Mouse (Mus musculus) lung, postnatal 0 days (tissue): ENCODE results near the gene Card10. TPM values are rescaled to one million over a fixed set of nuclear protein-coding genes. Genes with fewer than 3 reads are reported as not detected.
A peak's percentile ranks its signal among the peaks of the same experiment; 100 is the strongest.

Source experiments
- ATAC-seq: fragments of 200-750 bp; cut with Nextera tagmentation; 2 replicates; pipeline ENCODE4 v1.8.0; 2017; ENCODE audit warnings: moderate library complexity
- DNase-seq: peaks from one replicate; pipeline ENCODE4 v3.0.0-alpha.2; 2016; ENCODE audit warnings: low spot score
- H3K27ac ChIP-seq: fragments of 300-500 bp; sonication (generic); 2 replicates; pipeline ENCODE4 v1.5.1; 2014; ENCODE audit warnings: antibody characterized with exemption, mild to moderate bottlenecking, low read length, mixed read lengths
- H3K27me3 ChIP-seq: fragments of 300-500 bp; sonication (generic); replicated peaks from 2 replicates; pipeline ENCODE4 v1.6.1; 2014; ENCODE audit warnings: low read length, mixed read lengths; ENCODE audit not compliant: insufficient read depth
- H3K36me3 ChIP-seq: fragments of 300-500 bp; sonication (generic); 2 replicates; pipeline ENCODE4 v1.6.1; 2014; ENCODE audit warnings: low read length, mixed read lengths; ENCODE audit not compliant: insufficient read depth
- H3K4me1 ChIP-seq: fragments of 300-500 bp; sonication (generic); 2 replicates; pipeline ENCODE4 v1.6.1; 2014; ENCODE audit warnings: antibody characterized with exemption, low read depth, low read length, mixed read lengths; ENCODE audit not compliant: insufficient read depth
- H3K4me2 ChIP-seq: fragments of 300-500 bp; sonication (generic); replicated peaks from 2 replicates; pipeline ENCODE4 v1.6.1; 2014; ENCODE audit warnings: low read depth, mild to moderate bottlenecking, low read length, moderate library complexity, mixed read lengths
- H3K4me3 ChIP-seq: fragments of 300-500 bp; sonication (generic); 2 replicates; pipeline ENCODE4 v1.5.1; 2014; ENCODE audit warnings: low read depth, low read length
- H3K9ac ChIP-seq: fragments of 300-500 bp; sonication (generic); replicated peaks from 2 replicates; pipeline ENCODE4 v1.6.1; 2014; ENCODE audit warnings: low read depth, mild to moderate bottlenecking
- H3K9me3 ChIP-seq: fragments of 300-500 bp; sonication (generic); 2 replicates; pipeline ENCODE4 v1.6.1; 2016; ENCODE audit warnings: low read length, mixed read lengths
- CTCF ChIP-seq: IDR thresholded peaks from 2 replicates; pipeline ENCODE4 v1.5.1; 2016; ENCODE audit warnings: antibody characterized with exemption, mild to moderate bottlenecking
- EP300 ChIP-seq: IDR thresholded peaks from 2 replicates; pipeline ENCODE4 v1.6.1; 2016; ENCODE audit warnings: antibody characterized with exemption, mild to moderate bottlenecking, control low read depth
- WGBS: fragments of 180-500 bp; shearing (Covaris S2); extraction: QIAGEN DNeasy Blood & Tissue Kit; methylation state at CpG from one replicate; pipeline ENCODE4 v1.1.7; 2014; 5-methylcytosine and 5-hydroxymethylcytosine counted together
- polyA plus RNA-seq: library from polyadenylated mRNA; unstranded; fragments of >200 nt; fragmentation: Nextera tagmentation; extraction: Ambion mirVana; gene quantifications from 2 replicates; pipeline ENCODE4 v1.2.1, GENCODE M21; 2015

The Card10 gene
- polyA plus RNA-seq, 1 experiment from 2014 or later = 7.5 TPM

DNA sequence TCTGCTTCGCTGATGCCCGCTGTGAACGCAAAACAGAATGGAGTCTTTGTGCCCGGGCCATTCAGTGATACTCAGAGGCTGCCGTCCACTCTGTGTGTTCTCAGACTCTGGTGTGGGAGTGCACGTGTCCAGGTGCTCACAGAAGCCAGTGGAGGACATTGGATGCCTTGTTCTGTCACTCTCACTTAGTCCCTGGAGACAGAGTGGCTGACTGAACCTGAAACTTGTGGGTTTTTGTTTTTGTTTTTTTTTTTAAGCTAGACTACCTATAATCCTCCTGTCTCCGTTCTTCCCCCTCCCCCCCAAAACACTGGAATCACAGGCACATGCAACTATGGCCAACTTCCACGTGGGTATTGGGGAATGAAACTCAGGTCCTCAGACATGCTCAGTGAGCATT lies 43.5 kb upstream of the Card10 start:
- peaks cover 35% of the 10 kb centered on the region for H3K4me1 ChIP-seq
- no peak for ATAC-seq
- peaks cover 24% of the 10 kb centered on the region; the same call in 1 of the 2 replicates for H3K36me3 ChIP-seq
- H3K9ac ChIP-seq = no peak overlapping the region
- peak overlapping the region; percentile 97 for H3K27ac ChIP-seq
- H3K4me2 ChIP-seq = peak overlapping the region; percentile 78
- no peak for DNase-seq
- H3K9me3 ChIP-seq = no peaks in the 10 kb centered on the region
- peak overlapping the region; percentile 76; the same call in 1 of the 2 replicates for H3K4me3 ChIP-seq
- H3K27me3 ChIP-seq = no peaks in the 10 kb centered on the region
- TF ChIP-seq EP300 (no peak), CTCF (no peak)
- WGBS = 59% methylated on average over 8 of the region's 8 CpGs

DNA sequence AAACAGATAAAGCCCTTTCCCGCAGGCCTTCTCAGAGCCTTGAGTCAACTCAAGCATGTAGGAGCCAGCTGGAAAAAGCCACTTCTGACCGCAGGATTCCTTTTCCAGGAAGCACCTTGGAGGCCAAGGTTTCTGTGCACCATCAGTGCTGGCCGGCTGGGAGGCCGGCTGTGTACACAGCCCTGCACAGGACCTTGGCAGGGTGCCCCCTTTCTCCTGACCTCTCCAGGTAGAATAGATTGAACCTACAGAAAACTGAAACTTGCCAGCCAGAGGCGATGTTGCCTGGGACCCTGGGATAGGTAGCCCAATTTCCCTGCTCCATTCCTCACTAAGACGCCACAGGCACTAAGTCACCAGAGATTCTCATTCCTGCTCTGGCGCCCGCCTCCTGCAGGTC lies 43.0 kb upstream of the Card10 start:
- Histone ChIP-seq H3K9ac (peak overlapping the region; percentile 44), H3K27me3 (no peaks in the 10 kb centered on the region), H3K27ac (peak overlapping the region; percentile 97), H3K4me1 (peaks cover 35% of the 10 kb centered on the region), H3K4me2 (peak overlapping the region; percentile 78), H3K9me3 (no peaks in the 10 kb centered on the region), H3K36me3 (peaks cover 24% of the 10 kb centered on the region; the same call in 1 of the 2 replicates), H3K4me3 (peak overlapping the region; percentile 76)
- ATAC-seq = no peak
- no peak; the same call in 1 of the 2 replicates for TF ChIP-seq EP300
- TF ChIP-seq CTCF = peak; percentile 6; the same call in 1 of the 2 replicates
- DNase-seq = peak; percentile 67
- WGBS = 39% methylated on average over 8 of the region's 8 CpGs

DNA sequence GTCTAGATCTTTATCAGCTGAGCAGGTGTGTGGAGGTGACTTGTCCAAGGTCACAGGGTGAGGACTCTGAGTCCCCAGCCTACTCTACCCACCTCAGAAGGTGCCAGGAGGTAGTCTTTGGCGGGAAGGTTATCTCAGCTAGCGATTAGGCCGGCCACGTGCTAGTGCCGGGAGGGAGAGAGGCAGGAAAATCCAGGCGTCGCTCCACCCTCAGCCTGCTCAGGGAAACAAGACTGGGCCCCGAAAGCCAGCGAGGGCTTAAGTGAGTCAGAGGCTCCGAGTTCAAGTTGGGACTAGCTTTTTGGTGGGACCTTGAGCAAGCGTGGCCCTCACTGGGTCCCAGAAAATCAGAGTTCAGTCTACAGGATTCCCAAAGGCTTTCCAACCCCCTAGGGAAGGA lies 42.5 kb upstream of the Card10 start:
- H3K27ac ChIP-seq = peak overlapping the region; percentile 97
- no peaks in the 10 kb centered on the region for H3K9me3 ChIP-seq
- peaks cover 38% of the 10 kb centered on the region for H3K4me1 ChIP-seq
- peak overlapping the region; percentile 78 for H3K4me2 ChIP-seq
- no peaks in the 10 kb centered on the region for H3K27me3 ChIP-seq
- H3K4me3 ChIP-seq = peak overlapping the region; percentile 76
- DNase-seq (peak; percentile 43), ATAC-seq (no peak)
- no peak for TF ChIP-seq EP300
- TF ChIP-seq CTCF = no peak
- 27% methylated on average over 11 of the region's 11 CpGs for WGBS
- peaks cover 24% of the 10 kb centered on the region; the same call in 1 of the 2 replicates for H3K36me3 ChIP-seq
- H3K9ac ChIP-seq = peak overlapping the region; percentile 44

DNA sequence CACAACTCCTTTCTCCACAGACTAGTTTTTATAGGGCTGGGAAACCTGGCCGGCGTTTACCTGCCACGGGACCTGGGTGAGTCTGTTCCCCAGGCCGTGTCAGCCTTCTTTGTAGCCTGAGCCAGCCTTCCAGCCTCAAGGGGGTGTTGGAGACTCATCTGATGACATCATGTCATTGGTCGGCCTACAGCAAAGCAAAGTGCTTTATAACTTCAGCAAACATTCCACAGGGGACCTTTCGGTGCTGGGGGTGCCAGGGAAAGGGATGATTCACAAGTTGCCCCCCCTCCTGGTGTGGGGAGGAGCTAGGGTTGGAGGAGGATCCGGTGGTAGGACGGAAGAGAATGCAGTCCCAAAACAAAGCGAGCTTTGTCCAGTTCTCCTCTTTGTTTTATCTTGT lies 41.9 kb upstream of the Card10 start:
- peak; percentile 95 for DNase-seq
- peak overlapping the region; percentile 93 for H3K9ac ChIP-seq
- peak overlapping the region; percentile 97 for H3K27ac ChIP-seq
- peak overlapping the region; percentile 76 for H3K4me3 ChIP-seq
- H3K27me3 ChIP-seq = no peaks in the 10 kb centered on the region
- H3K4me2 ChIP-seq = peak overlapping the region; percentile 78
- peaks cover 24% of the 10 kb centered on the region; the same call in 1 of the 2 replicates for H3K36me3 ChIP-seq
- H3K4me1 ChIP-seq = peaks cover 41% of the 10 kb centered on the region
- 9% methylated on average over 9 of the region's 9 CpGs for WGBS
- TF ChIP-seq EP300 (peak; percentile 39; the same call in 1 of the 2 replicates), CTCF (peak; percentile 52)
- ATAC-seq = peak; percentile 41
- H3K9me3 ChIP-seq = no peaks in the 10 kb centered on the region

DNA sequence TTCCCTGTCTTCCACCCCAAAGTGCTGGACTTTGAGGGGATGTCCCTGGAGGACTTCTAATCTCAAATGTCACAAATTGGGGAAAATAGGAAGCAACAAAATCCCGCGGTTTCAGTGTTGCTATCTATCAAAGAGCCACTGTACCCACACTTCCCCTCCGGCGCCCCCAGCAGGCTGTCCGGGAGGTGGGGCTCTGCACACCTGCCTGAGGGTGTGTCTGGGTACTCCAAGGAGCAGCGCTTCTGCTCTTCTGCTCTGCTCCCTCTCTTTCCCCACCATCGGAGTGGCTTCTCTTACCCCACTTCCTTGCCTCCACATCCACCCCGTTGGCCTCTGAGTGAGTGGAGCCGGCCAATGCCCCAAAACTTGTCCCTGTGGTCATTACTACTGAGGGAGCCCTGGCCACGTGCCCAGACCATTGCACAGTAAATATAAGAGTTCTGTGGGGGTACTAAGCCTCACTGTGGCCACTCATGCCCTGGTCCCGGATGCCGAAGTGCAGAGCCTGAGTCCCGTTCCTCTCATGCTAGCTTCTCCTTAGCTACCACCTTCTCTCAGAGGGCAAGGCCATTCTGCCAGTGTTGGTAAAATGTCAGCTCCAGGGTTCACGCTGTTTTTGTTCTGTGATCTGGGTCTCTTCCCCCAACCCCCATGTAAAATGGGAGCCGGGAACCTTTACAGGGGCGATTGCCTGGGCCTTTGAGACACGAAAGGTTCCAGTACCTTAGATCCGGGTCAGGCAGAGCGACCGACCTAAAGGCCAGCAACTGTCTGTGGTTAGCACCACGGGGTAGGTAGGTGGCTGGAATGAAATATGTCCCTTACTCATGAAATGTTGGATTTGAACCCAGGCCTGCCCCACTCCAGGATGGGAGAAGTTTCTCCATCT lies 41.0 kb upstream of the Card10 start:
- H3K9me3 ChIP-seq = no peaks in the 10 kb centered on the region
- ATAC-seq (no peak), DNase-seq (peak; percentile 72)
- no peaks in the 10 kb centered on the region for H3K27me3 ChIP-seq
- peak overlapping the region; percentile 93 for H3K9ac ChIP-seq
- H3K4me1 ChIP-seq = peaks cover 37% of the 10 kb centered on the region
- peak overlapping the region; percentile 97 for H3K27ac ChIP-seq
- H3K4me2 ChIP-seq = peak overlapping the region; percentile 78
- peak overlapping the region; percentile 76 for H3K4me3 ChIP-seq
- H3K36me3 ChIP-seq = peaks cover 14% of the 10 kb centered on the region; the same call in 1 of the 2 replicates
- WGBS = 13% methylated on average over 21 of the region's 21 CpGs
- 0 out of 2 replicates have a peak, but pooled peaks have one; percentile 20 for TF ChIP-seq EP300
- TF ChIP-seq CTCF = peak; percentile 32

DNA sequence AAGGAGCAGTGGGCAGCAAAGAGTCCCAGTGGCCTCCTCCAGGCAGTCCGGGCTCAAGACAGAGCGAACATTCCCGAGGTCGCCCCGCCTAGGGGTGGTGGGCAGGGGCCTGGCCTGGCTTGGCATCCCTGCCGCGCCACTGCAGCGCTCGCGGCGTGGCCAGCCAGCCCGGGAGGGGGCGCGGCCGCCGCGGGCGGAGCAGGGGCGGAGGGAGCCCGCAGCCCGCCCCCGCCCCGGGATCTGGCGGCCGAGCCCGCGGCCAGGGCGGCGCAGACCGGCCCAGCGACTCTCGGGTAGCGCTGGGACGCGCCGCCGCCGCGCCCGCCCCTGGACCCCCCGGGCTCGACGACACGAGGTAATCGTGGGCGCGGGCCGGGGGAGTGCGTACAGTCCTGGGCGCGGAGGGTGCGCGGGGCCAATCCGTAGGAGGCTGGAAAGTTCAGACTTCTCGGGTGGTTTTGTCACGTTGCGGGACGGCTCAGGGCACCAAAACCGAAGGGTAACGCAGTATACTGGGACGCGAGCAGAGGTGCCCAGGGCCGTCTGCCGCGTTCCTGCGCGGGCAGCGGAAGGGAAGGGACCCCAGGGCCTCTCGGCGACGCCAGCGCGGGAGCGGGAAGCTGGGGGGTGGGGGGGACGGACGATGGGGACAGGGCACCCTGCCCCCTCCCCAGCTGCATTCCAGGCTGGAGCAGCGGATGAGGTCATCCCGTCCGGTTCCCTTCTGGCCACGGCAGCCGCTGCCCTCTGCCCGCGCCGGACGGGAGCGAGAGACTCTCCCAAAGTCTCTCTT lies 39.7 kb upstream of the Card10 start, which contains the start of gene Cdc42ep1:
TSS of gene Cdc42ep1 (plus strand) at position 254 of the 793 bp plus-strand sequence.
- peak; percentile 50 for TF ChIP-seq CTCF
- peak; percentile 22; the same call in 1 of the 2 replicates for TF ChIP-seq EP300
- ATAC-seq (peak; percentile 86), DNase-seq (peak; percentile 93)
- Histone ChIP-seq H3K36me3 (peaks cover 9% of the 10 kb centered on the region; the same call in 1 of the 2 replicates), H3K4me1 (peaks cover 37% of the 10 kb centered on the region), H3K27me3 (no peaks in the 10 kb centered on the region), H3K4me3 (peak within 1 kb of the TSS; percentile 76), H3K9ac (peak within 1 kb of the TSS; percentile 93), H3K27ac (peak within 1 kb of the TSS; percentile 97), H3K9me3 (no peaks in the 10 kb centered on the region), H3K4me2 (peak within 1 kb of the TSS; percentile 78)
- under 1% methylated on average over 65 of the region's 86 CpGs for WGBS
